Mouse (Mus musculus) kidney, adult 10 weeks (tissue): ENCODE data around the gene Rwdd4a. TPM values are rescaled to one million over a fixed set of nuclear protein-coding genes. Genes with fewer than 3 reads are reported as not detected.

Source experiments
- polyA plus RNA-seq: library from polyadenylated mRNA; stranded (reverse); fragments of 350-450 nt; fragmentation: Illumina TruSeq; extraction: RNeasy Lipid Tissue Mini Kit (QIAGEN cat#74804); gene quantifications from one replicate; pipeline ENCODE4 v1.2.3, GENCODE M21; 2014; ENCODE audit warnings: low read depth, low replicate concordance

Rwdd4a gene
- polyA plus RNA-seq, result 49.8 TPM

GRCm38 (mm10) chr8:47533344-47534125 lies at the start of gene Rwdd4a, which contains the start of gene Trappc11:
TSS of gene Rwdd4a (plus strand) at chr8:47533664.
TSS of gene Trappc11 (minus strand) at chr8:47533470.

Other genes with a start within 250 kb of the Rwdd4a start
- 5.1 TPM for gene Stox2, start 87.3 kb upstream of the Rwdd4a start, polyA plus RNA-seq
- gene Trappc11, start 194 bp upstream of the Rwdd4a start, polyA plus RNA-seq, result 31.7 TPM
- 15.8 TPM for gene Ing2, start 141.9 kb downstream of the Rwdd4a start, polyA plus RNA-seq
- 14.7 TPM for gene Cdkn2aip, start 180.3 kb downstream of the Rwdd4a start, polyA plus RNA-seq